Mouse (Mus musculus) megakaryocyte, embryonic 14.5 days (primary cell): ENCODE measurements at regions not wholly inside any gene's neighbourhood (a gene's known extent, or its start where the extent isn't known, plus 50 kb on each side); places are given as distances from the start of the nearest gene placed in this dataset.

Experiments
- FLI1 ChIP-seq: IDR thresholded peaks from 2 replicates; pipeline ENCODE4 v1.6.1; 2012; ENCODE audit warnings: low read length, inconsistent platforms, mixed read lengths
- GATA1 ChIP-seq: IDR thresholded peaks from 3 replicates; pipeline ENCODE4 v1.6.1; 2012; ENCODE audit warnings: mixed read lengths, low read length, inconsistent platforms, borderline replicate concordance

- TF ChIP-seq GATA1 (no peak), FLI1 (no peak)
Measured at GRCm38 (mm10) chr1:154104779-154105178, 96.2 kb upstream of the Zfp648 start.
